ENCODE assay signal across 21 mouse cellular contexts in the genomic region with DNA sequence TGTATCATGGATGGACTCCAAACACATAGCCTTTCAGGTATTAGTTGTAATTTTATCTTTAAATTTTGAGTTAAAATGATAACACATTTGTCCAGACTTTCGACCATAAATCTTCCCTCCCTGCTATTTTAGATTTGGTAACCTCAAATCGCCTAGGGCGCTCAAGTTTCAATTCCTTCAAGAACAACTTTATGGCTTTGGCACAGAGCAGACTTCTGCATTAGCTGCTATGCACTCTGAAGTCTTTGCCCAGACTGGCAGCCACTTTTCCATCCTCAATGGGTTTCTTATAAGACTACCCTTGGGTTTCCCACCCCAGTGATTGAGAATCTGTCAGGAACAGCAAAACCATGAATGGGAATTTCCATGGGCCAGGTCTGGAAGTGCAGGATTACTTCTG. TPM values are rescaled to one million over a fixed set of nuclear protein-coding genes. Genes with fewer than 3 reads are reported as not detected.
DNase-seq lines count a peak whose midpoint lies in the region; ATAC-seq and TF ChIP-seq lines count a peak whose summit lies in the region.
"Had no signal": no experiment of that assay in that cellular context is flagged by ENCODE, and none has a peak within 500 bp of the region (broad histone marks: within the 10 kb centered on the region; RNA-seq: fewer than 3 reads in every experiment).

No protein-coding gene starts in this region.

- H3K4me2 ChIP-seq in embryonic facial prominence, embryonic 14.5 days (ENCODE audit: low read depth, low read length) = no peak overlapping the region
- H3K4me2 ChIP-seq in limb, embryonic 13.5 days (replicated peaks) = no peak overlapping the region
- H3K4me2 ChIP-seq in limb, embryonic 14.5 days (replicated peaks; ENCODE audit: low read depth, low read length, severe bottlenecking) = no peak overlapping the region
- H3K4me2 ChIP-seq: embryonic facial prominence, embryonic 15.5 days; forebrain, embryonic 15.5 days; heart, embryonic 13.5 days; hindbrain, embryonic 15.5 days had no signal

- no peaks in the 10 kb centered on the region for H3K4me1 ChIP-seq in embryonic facial prominence, embryonic 14.5 days (ENCODE audit: control insufficient read depth, insufficient read depth, low read length)
- H3K4me1 ChIP-seq in embryonic facial prominence, embryonic 10.5 days = no peaks in the 10 kb centered on the region
- peaks cover 3% of the 10 kb centered on the region; the same call in 1 of the 2 replicates for H3K4me1 ChIP-seq in limb, embryonic 13.5 days
- H3K4me1 ChIP-seq in limb, embryonic 10.5 days = no peaks in the 10 kb centered on the region
- no peaks in the 10 kb centered on the region for H3K4me1 ChIP-seq in limb, embryonic 14.5 days (ENCODE audit: control insufficient read depth, insufficient read depth, low read length)
- H3K4me1 ChIP-seq: embryonic facial prominence, embryonic 15.5 days; forebrain, embryonic 15.5 days; heart, embryonic 13.5 days; hindbrain, embryonic 15.5 days had no signal

- H3K36me3 ChIP-seq in embryonic facial prominence, embryonic 14.5 days (ENCODE audit: control insufficient read depth, insufficient read depth, low read length) = no peaks in the 10 kb centered on the region
- no peaks in the 10 kb centered on the region for H3K36me3 ChIP-seq in embryonic facial prominence, embryonic 10.5 days (replicated peaks)
- H3K36me3 ChIP-seq in limb, embryonic 13.5 days = no peaks in the 10 kb centered on the region
- no peaks in the 10 kb centered on the region for H3K36me3 ChIP-seq in limb, embryonic 10.5 days
- H3K36me3 ChIP-seq in limb, embryonic 14.5 days (ENCODE audit: control insufficient read depth, insufficient read depth, low read length) = no peaks in the 10 kb centered on the region
- H3K36me3 ChIP-seq: embryonic facial prominence, embryonic 15.5 days; forebrain, embryonic 15.5 days; heart, embryonic 13.5 days; hindbrain, embryonic 15.5 days had no signal

- H3K4me3 ChIP-seq in embryonic facial prominence, embryonic 14.5 days (ENCODE audit: low read depth, low read length) = no peak overlapping the region
- H3K4me3 ChIP-seq in embryonic facial prominence, embryonic 10.5 days = no peak overlapping the region
- H3K4me3 ChIP-seq in limb, embryonic 13.5 days = no peak overlapping the region
- H3K4me3 ChIP-seq in limb, embryonic 10.5 days = no peak overlapping the region
- no peak overlapping the region for H3K4me3 ChIP-seq in limb, embryonic 14.5 days (replicated peaks; ENCODE audit: low read length)
- H3K4me3 ChIP-seq in left cerebral cortex, adult 2 months = no peak overlapping the region
- H3K4me3 ChIP-seq: embryonic facial prominence, embryonic 15.5 days; erythroblast, embryonic 14.5 days; forebrain, embryonic 15.5 days; heart, embryonic 13.5 days; hindbrain, embryonic 15.5 days had no signal

- H3K27me3 ChIP-seq in embryonic facial prominence, embryonic 14.5 days (replicated peaks; ENCODE audit: control insufficient read depth, insufficient read depth, low read length) = no peaks in the 10 kb centered on the region
- H3K27me3 ChIP-seq in embryonic facial prominence, embryonic 10.5 days (replicated peaks; ENCODE audit: low read depth, poor library complexity, severe bottlenecking) = no peaks in the 10 kb centered on the region
- no peaks in the 10 kb centered on the region for H3K27me3 ChIP-seq in limb, embryonic 13.5 days
- no peaks in the 10 kb centered on the region for H3K27me3 ChIP-seq in limb, embryonic 10.5 days (ENCODE audit: low read depth, poor library complexity, severe bottlenecking)
- no peaks in the 10 kb centered on the region for H3K27me3 ChIP-seq in limb, embryonic 14.5 days (ENCODE audit: control insufficient read depth, insufficient read depth, low read length)
- H3K27me3 ChIP-seq: embryonic facial prominence, embryonic 15.5 days; forebrain, embryonic 15.5 days; heart, embryonic 13.5 days; hindbrain, embryonic 15.5 days; Patski had no signal

- WGBS in embryonic facial prominence, embryonic 14.5 days = 73% methylated on average over 3 of the region's 3 CpGs
- WGBS in embryonic facial prominence, embryonic 10.5 days = 87% methylated on average over 3 of the region's 3 CpGs
- 63% methylated on average over 3 of the region's 3 CpGs for WGBS in limb, embryonic 13.5 days
- 84% methylated on average over 3 of the region's 3 CpGs for WGBS in limb, embryonic 10.5 days
- 42% methylated on average over 3 of the region's 3 CpGs for WGBS in limb, embryonic 14.5 days

- no peak for TF ChIP-seq CTCF in left cerebral cortex, adult 2 months (IDR thresholded peaks at IDR 0.05)

- intact Hi-C loops in left cerebral cortex, adult 2 months (cut with DNase I) = no loop called here

- no peak overlapping the region for H3K27ac ChIP-seq in embryonic facial prominence, embryonic 14.5 days (replicated peaks; ENCODE audit: low read depth, low read length)
- H3K27ac ChIP-seq in embryonic facial prominence, embryonic 10.5 days (replicated peaks) = no peak overlapping the region
- no peak overlapping the region for H3K27ac ChIP-seq in limb, embryonic 13.5 days
- no peak overlapping the region for H3K27ac ChIP-seq in limb, embryonic 10.5 days
- no peak overlapping the region for H3K27ac ChIP-seq in limb, embryonic 14.5 days (replicated peaks; ENCODE audit: low read depth, low read length)
- no peak overlapping the region for H3K27ac ChIP-seq in left cerebral cortex, adult 2 months
- H3K27ac ChIP-seq: embryonic facial prominence, embryonic 15.5 days; forebrain, embryonic 15.5 days; heart, embryonic 13.5 days; hindbrain, embryonic 15.5 days had no signal

- no peak for TF ChIP-seq POLR2A in limb, embryonic 14.5 days (IDR thresholded peaks at IDR 0.05; ENCODE audit: borderline replicate concordance, extremely low read depth, insufficient read depth, insufficient read length)

- no peak overlapping the region for H3K9ac ChIP-seq in embryonic facial prominence, embryonic 14.5 days (ENCODE audit: low read depth, low read length)
- no peak overlapping the region for H3K9ac ChIP-seq in limb, embryonic 13.5 days
- no peak overlapping the region for H3K9ac ChIP-seq in limb, embryonic 14.5 days (ENCODE audit: low read depth, low read length, severe bottlenecking)
- H3K9ac ChIP-seq: embryonic facial prominence, embryonic 15.5 days; forebrain, embryonic 15.5 days; heart, embryonic 13.5 days; hindbrain, embryonic 15.5 days had no signal

- no peak for ATAC-seq in embryonic facial prominence, embryonic 14.5 days (ENCODE audit: low read depth)
- ATAC-seq in limb, embryonic 13.5 days (ENCODE audit: low FRiP score, low read depth) = peak; percentile 86
- peak; percentile 65 for ATAC-seq in limb, embryonic 14.5 days (ENCODE audit: low FRiP score, low read depth)
- ATAC-seq: activated CD4-positive, CD25-positive, alpha-beta regulatory T cell, adult 4 months; forebrain, embryonic 15.5 days; intestine, embryonic 16.5 days; Patski had no signal

- no peaks in the 10 kb centered on the region for H3K9me3 ChIP-seq in embryonic facial prominence, embryonic 14.5 days (ENCODE audit: control insufficient read depth, low read length)
- no peaks in the 10 kb centered on the region for H3K9me3 ChIP-seq in embryonic facial prominence, embryonic 10.5 days
- no peaks in the 10 kb centered on the region for H3K9me3 ChIP-seq in limb, embryonic 13.5 days
- H3K9me3 ChIP-seq in limb, embryonic 10.5 days (replicated peaks) = no peaks in the 10 kb centered on the region
- H3K9me3 ChIP-seq in limb, embryonic 14.5 days (ENCODE audit: control insufficient read depth, low read length) = no peaks in the 10 kb centered on the region
- H3K9me3 ChIP-seq: embryonic facial prominence, embryonic 15.5 days; forebrain, embryonic 15.5 days; heart, embryonic 13.5 days; hindbrain, embryonic 15.5 days had no signal

- peak; percentile 76 for DNase-seq in embryonic facial prominence, embryonic 14.5 days (ENCODE audit: low spot score)
- no peak for DNase-seq in embryonic facial prominence, embryonic 10.5 days (ENCODE audit: low spot score)
- no peak for DNase-seq in limb, embryonic 10.5 days (ENCODE audit: low spot score)
- peak; percentile 76 for DNase-seq in limb, embryonic 14.5 days (ENCODE audit: low spot score)
- DNase-seq in skeletal muscle tissue, adult 2 months (ENCODE audit: low read depth, low spot score) = peak; percentile 59
- no peak for DNase-seq in left cerebral cortex, adult 2 months (ENCODE audit: extremely low spot score in 1 of 2, low spot score in 2 of 2)
- no peak for DNase-seq in neural tube, embryonic 10.5 days (ENCODE audit: extremely low spot score, low spot score)
- DNase-seq: adrenal gland, postnatal 25 days; cerebellum, adult 2 months; cerebellum, postnatal 25 days; heart, adult 11 months; heart, postnatal 36 days had no signal

RNA-seq across cellular contexts. Expression of a gene that starts 8.6 kb away (rescaled TPM):
- 40.8 and 40.9 TPM in 2 replicates for polyA plus RNA-seq in embryonic facial prominence, embryonic 14.5 days (2014; fragmentation: Nextera tagmentation; extraction: Ambion mirVana)
- 12.3 and 13.7 TPM in 2 replicates for polyA plus RNA-seq in embryonic facial prominence, embryonic 10.5 days (2016; fragmentation: Nextera tagmentation; extraction: Ambion mirVana)
- polyA plus RNA-seq in limb, embryonic 13.5 days (2015; fragmentation: Nextera tagmentation; extraction: Ambion mirVana) = 36.0 and 37.8 TPM in 2 replicates
- polyA plus RNA-seq in limb, embryonic 10.5 days (2016; fragmentation: Nextera tagmentation; extraction: Ambion mirVana) = 13.4 and 13.5 TPM in 2 replicates
- polyA plus RNA-seq in limb, embryonic 14.5 days (2012; rRNA removed) = 40.0 and 46.0 TPM in 2 replicates
- polyA plus RNA-seq in limb, embryonic 14.5 days (2014; fragmentation: Nextera tagmentation; extraction: Ambion mirVana) = 37.4 and 43.4 TPM in 2 replicates
- 100 to 1,000 TPM; 176 to 181 TPM for total RNA-seq in left cerebral cortex, adult 2 months (2021)
- polyA plus RNA-seq: erythroblast, embryonic 14.5 days had no signal

Comparison
In these comparisons a context has a peak if more than half of its experiments do, and no peak if none do; other contexts are left out.
1. DNase-seq: peak in embryonic facial prominence, embryonic 14.5 days (single experiment), limb, embryonic 14.5 days (single experiment) and skeletal muscle tissue, adult 2 months (single experiment); none in embryonic facial prominence, embryonic 10.5 days (single experiment), limb, embryonic 10.5 days (single experiment), left cerebral cortex, adult 2 months (0 of 2) and neural tube, embryonic 10.5 days (single experiment).